Mouse (Mus musculus) T-helper 1 cell (primary cell): Measurements from ENCODE around the gene Gm47283.
"Not testable (repeated sequence)": the region's sequence is repeated elsewhere in the genome, so short reads cannot be mapped to it uniquely, and the experiment has no call there.

Source experiments
- in situ Hi-C: fragments of 300-600 bp; cut with MboI, MseI; formaldehyde crosslinking; loops from one replicate; pipeline ENCODE4 v1.15.1; 2025; ENCODE audit warnings: high pct_unique_total_duplicates

Gene Gm47283

GRCm38 (mm10) chrY:90784438-90784837 is at the start of gene Gm47283:
Gene Gm47283 (plus strand): TSS chrY:90784738.
- in situ Hi-C loops = not testable (repeated sequence)

GRCm38 (mm10) chrY:90735181-90735895 is 49.2 kb upstream of the Gm47283 start:
- in situ Hi-C loops = not testable (repeated sequence)

GRCm38 (mm10) chrY:90736217-90737000 is 48.1 kb upstream of the Gm47283 start:
- in situ Hi-C loops = not testable (repeated sequence)

GRCm38 (mm10) chrY:90737606-90738430 is 46.7 kb upstream of the Gm47283 start:
- in situ Hi-C loops = no loop called here

GRCm38 (mm10) chrY:90738431-90738680 is 46.2 kb upstream of the Gm47283 start:
- in situ Hi-C loops = no loop called here

GRCm38 (mm10) chrY:90738841-90739530 is 45.6 kb upstream of the Gm47283 start:
- in situ Hi-C loops = not testable (repeated sequence)

GRCm38 (mm10) chrY:90739531-90740012 is 45.0 kb upstream of the Gm47283 start:
- in situ Hi-C loops = not testable (repeated sequence)

GRCm38 (mm10) chrY:90740013-90740561 is 44.5 kb upstream of the Gm47283 start:
- in situ Hi-C loops = no loop called here

GRCm38 (mm10) chrY:90741006-90741405 is 43.5 kb upstream of the Gm47283 start:
- in situ Hi-C loops = not testable (repeated sequence)

GRCm38 (mm10) chrY:90741452-90742260 is 42.9 kb upstream of the Gm47283 start:
- in situ Hi-C loops = not testable (repeated sequence)

- in situ Hi-C loops = not testable (repeated sequence)
Observed at GRCm38 (mm10) chrY:90742261-90743052, 42.1 kb upstream of the Gm47283 start.

- in situ Hi-C loops = not testable (repeated sequence)
Observed at GRCm38 (mm10) chrY:90743053-90743810, 41.3 kb upstream of the Gm47283 start.

GRCm38 (mm10) chrY:90743811-90744220 is 40.7 kb upstream of the Gm47283 start:
- in situ Hi-C loops = no loop called here

- in situ Hi-C loops = not testable (repeated sequence)
Observed at GRCm38 (mm10) chrY:90744381-90744981, 40.1 kb upstream of the Gm47283 start.

- in situ Hi-C loops = not testable (repeated sequence)
Observed at GRCm38 (mm10) chrY:90745256-90745655, 39.3 kb upstream of the Gm47283 start.

- in situ Hi-C loops = not testable (repeated sequence)
Observed at GRCm38 (mm10) chrY:90754721-90755120, 29.8 kb upstream of the Gm47283 start, which contains the start of gene Gm21860. Gene Gm21860 (minus strand): TSS chrY:90754821.

GRCm38 (mm10) chrY:90839077-90839476 is 54.5 kb downstream of the Gm47283 start, which contains the start of gene Gm21748:
Gene Gm21748 (minus strand): TSS chrY:90839177.
- in situ Hi-C loops = not testable (repeated sequence)
